Mouse (Mus musculus) midbrain, embryonic 11.5 days (tissue): ENCODE results near the gene Snn. TPM values are rescaled to one million over a fixed set of nuclear protein-coding genes. Genes with fewer than 3 reads are reported as not detected.

ENCODE experiments used
- ATAC-seq: fragments of 200-750 bp; cut with Nextera tagmentation; 2 replicates; pipeline ENCODE4 v1.8.0; 2017; ENCODE audit warnings: moderate TSS enrichment, moderate library complexity; ENCODE audit not compliant: low FRiP score
- DNase-seq: peaks from one replicate; pipeline ENCODE4 v3.0.0; 2015; ENCODE audit warnings: low spot score; ENCODE audit errors: missing footprints
- H3K27ac ChIP-seq: fragments of 300-500 bp; sonication (generic); 2 replicates; pipeline ENCODE4 v1.5.1; 2014; ENCODE audit warnings: low read depth, low read length
- H3K27me3 ChIP-seq: fragments of 300-500 bp; sonication (generic); 2 replicates; pipeline ENCODE4 v1.6.1; 2014; ENCODE audit warnings: mild to moderate bottlenecking, low read length, moderate library complexity, mixed read lengths; ENCODE audit not compliant: control insufficient read depth, insufficient read depth
- H3K36me3 ChIP-seq: fragments of 300-500 bp; sonication (generic); 2 replicates; pipeline ENCODE4 v1.6.1; 2014; ENCODE audit warnings: mild to moderate bottlenecking, low read length, moderate library complexity, mixed read lengths; ENCODE audit not compliant: control insufficient read depth, insufficient read depth
- H3K4me1 ChIP-seq: fragments of 300-500 bp; sonication (generic); 2 replicates; pipeline ENCODE4 v1.6.1; 2014; ENCODE audit warnings: low read length; ENCODE audit not compliant: control insufficient read depth, insufficient read depth
- H3K4me2 ChIP-seq: fragments of 300-500 bp; sonication (generic); 2 replicates; pipeline ENCODE4 v1.6.1; 2014; ENCODE audit warnings: mild to moderate bottlenecking, moderate library complexity
- H3K4me3 ChIP-seq: fragments of 300-500 bp; sonication (generic); 2 replicates; pipeline ENCODE4 v1.5.1; 2014; ENCODE audit warnings: low read depth, low read length
- H3K9ac ChIP-seq: fragments of 300-500 bp; sonication (generic); 2 replicates; pipeline ENCODE4 v1.6.1; 2014; ENCODE audit warnings: low read length
- H3K9me3 ChIP-seq: fragments of 300-500 bp; sonication (generic); 2 replicates; pipeline ENCODE4 v1.6.1; 2016; ENCODE audit warnings: low read length; ENCODE audit not compliant: control insufficient read depth
- WGBS: fragments of 180-500 bp; shearing (Covaris S2); extraction: QIAGEN DNeasy Blood & Tissue Kit; methylation state at CpG from one replicate; pipeline ENCODE4 v1.1.7; 2014; 5-methylcytosine and 5-hydroxymethylcytosine counted together
- polyA plus RNA-seq: library from polyadenylated mRNA; unstranded; fragments of >200 nt; fragmentation: Nextera tagmentation; extraction: Ambion mirVana; gene quantifications from 2 replicates; pipeline ENCODE4 v1.2.1, GENCODE M21; 2014

Snn gene
- polyA plus RNA-seq, 1 experiment from 2014 or later: 110 TPM

DNA sequence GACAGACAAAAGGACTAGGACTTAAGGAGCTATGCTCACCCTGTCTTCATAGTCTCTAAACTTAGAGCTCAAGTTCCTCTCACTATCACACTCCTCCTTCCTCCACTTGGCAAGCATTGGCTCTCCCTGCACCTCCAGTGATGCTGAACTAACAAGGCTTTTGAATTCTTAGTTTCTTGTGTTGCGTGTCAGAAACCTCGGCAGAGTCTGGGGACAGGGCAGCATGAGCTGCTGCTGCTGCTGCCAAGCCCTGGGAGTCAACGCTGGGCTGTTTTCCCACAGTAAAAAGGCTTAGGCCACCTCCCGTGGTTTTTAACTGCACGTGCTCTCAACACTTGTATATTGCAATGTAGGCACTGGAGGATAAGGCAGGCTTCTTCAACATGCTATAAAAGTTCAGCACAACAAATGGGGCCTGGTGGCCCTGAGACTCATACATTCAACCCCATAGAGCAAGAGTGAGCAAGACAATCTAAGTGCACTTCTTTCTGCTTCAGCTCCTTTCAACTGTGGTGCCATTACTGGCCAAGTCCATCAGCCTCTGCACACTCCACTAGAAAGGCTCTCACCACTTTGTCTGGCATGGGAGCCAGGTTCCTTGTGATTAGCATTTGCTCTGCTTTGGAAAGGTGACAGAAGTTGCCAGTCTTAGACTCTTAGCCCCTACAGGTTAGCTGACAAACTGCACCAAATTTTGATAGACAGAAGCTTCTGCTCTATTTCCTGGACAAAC lies 26.3 kb downstream of the Snn start:
- ATAC-seq (no peak), DNase-seq (no peak)
- H3K4me2 ChIP-seq: no peak overlapping the region
- H3K27me3 ChIP-seq: no peaks in the 10 kb centered on the region
- WGBS: 67% methylated on average over 5 of the region's 5 CpGs
- H3K9me3 ChIP-seq: no peaks in the 10 kb centered on the region
- no peaks in the 10 kb centered on the region for H3K4me1 ChIP-seq
- no peak overlapping the region for H3K9ac ChIP-seq
- peaks cover 15% of the 10 kb centered on the region for H3K36me3 ChIP-seq
- no peak overlapping the region for H3K4me3 ChIP-seq
- H3K27ac ChIP-seq: no peak overlapping the region

GRCm38 (mm10) chr16:11090836-11091570 lies 30.3 kb downstream of the Snn start:
- H3K27me3 ChIP-seq: no peaks in the 10 kb centered on the region
- no peak for DNase-seq
- no peak overlapping the region for H3K27ac ChIP-seq
- H3K9me3 ChIP-seq: no peaks in the 10 kb centered on the region
- 81% methylated on average over 10 of the region's 10 CpGs for WGBS
- no peak for ATAC-seq
- peaks cover 9% of the 10 kb centered on the region for H3K36me3 ChIP-seq
- H3K4me1 ChIP-seq: no peaks in the 10 kb centered on the region
- H3K9ac ChIP-seq: no peak overlapping the region
- H3K4me3 ChIP-seq: no peak overlapping the region
- no peak overlapping the region for H3K4me2 ChIP-seq

GRCm38 (mm10) chr16:11092061-11092460 lies 31.3 kb downstream of the Snn start:
- no peak overlapping the region for H3K9ac ChIP-seq
- H3K4me3 ChIP-seq: no peak overlapping the region
- H3K9me3 ChIP-seq: no peaks in the 10 kb centered on the region
- no peaks in the 10 kb centered on the region for H3K4me1 ChIP-seq
- 76% methylated on average over 4 of the region's 4 CpGs for WGBS
- H3K27ac ChIP-seq: no peak overlapping the region
- H3K36me3 ChIP-seq: peaks cover 9% of the 10 kb centered on the region
- ATAC-seq (no peak), DNase-seq (no peak)
- H3K4me2 ChIP-seq: no peak overlapping the region
- H3K27me3 ChIP-seq: no peaks in the 10 kb centered on the region

GRCm38 (mm10) chr16:11092523-11092922 lies 31.8 kb downstream of the Snn start:
- H3K4me3 ChIP-seq: no peak overlapping the region
- DNase-seq (no peak), ATAC-seq (no peak)
- no peak overlapping the region for H3K27ac ChIP-seq
- peaks cover 9% of the 10 kb centered on the region for H3K36me3 ChIP-seq
- H3K9ac ChIP-seq: no peak overlapping the region
- WGBS: 96% methylated on average over 3 of the region's 3 CpGs
- H3K4me1 ChIP-seq: no peaks in the 10 kb centered on the region
- H3K4me2 ChIP-seq: no peak overlapping the region
- H3K27me3 ChIP-seq: no peaks in the 10 kb centered on the region
- H3K9me3 ChIP-seq: no peaks in the 10 kb centered on the region

DNA sequence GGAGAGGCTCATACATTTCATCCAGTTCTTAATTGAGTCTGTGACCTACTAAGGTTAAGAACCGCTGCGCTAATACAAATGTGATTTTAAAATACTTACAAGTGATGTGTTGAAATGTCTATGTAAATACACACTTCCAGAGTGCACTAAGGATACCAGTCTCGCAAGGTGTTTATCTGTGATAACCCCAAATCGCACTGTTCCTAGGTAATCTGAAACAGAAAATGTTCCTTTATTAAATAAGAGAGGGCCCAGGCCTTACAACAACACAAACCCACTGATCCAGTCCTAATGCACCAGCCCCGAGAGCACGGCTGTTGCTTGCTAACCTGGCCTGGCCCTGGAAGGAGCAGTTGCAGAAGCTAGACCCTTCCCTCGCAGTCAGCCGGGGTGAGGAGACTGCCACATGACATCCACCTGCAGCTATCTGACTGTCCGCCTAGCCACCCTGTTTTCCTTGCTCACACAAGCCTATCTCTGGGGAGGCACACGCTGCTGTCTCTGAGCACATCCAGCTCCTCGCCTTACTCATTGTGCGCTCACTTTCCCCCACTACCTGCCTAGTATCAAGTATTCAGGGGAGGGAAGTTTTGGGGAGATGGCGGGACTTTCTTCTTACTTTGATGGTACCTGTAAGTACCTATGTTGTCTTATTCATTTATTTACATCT lies 33.1 kb downstream of the Snn start:
- Histone ChIP-seq H3K9me3 (no peaks in the 10 kb centered on the region), H3K4me3 (no peak overlapping the region), H3K4me2 (no peak overlapping the region), H3K27me3 (no peaks in the 10 kb centered on the region), H3K4me1 (no peaks in the 10 kb centered on the region), H3K36me3 (peaks cover 2% of the 10 kb centered on the region), H3K9ac (no peak overlapping the region), H3K27ac (no peak overlapping the region)
- no peak for DNase-seq
- WGBS: 93% methylated on average over 13 of the region's 13 CpGs
- no peak for ATAC-seq

DNA sequence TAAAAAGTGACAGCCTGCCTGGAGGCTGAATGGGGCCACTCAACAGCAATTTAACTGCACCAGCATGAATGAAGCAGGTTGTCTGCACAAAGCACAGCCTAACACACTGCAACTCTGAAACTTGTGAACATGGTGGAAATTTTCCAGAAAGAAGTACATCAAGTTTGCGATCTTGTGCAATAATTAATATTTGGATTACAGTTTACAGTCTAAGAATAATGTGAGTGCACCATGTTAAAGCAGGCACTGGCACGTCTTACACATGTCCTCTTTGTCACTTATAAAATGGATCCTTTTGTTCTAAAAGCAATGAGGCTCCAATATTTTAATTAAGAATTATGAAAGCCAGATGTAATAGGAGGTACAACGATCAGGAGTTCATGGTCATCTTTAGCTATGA lies 36.6 kb downstream of the Snn start:
- Histone ChIP-seq H3K4me2 (no peak overlapping the region), H3K9ac (no peak overlapping the region), H3K27ac (no peak overlapping the region), H3K36me3 (no peaks in the 10 kb centered on the region), H3K27me3 (no peaks in the 10 kb centered on the region), H3K9me3 (no peaks in the 10 kb centered on the region), H3K4me3 (no peak overlapping the region), H3K4me1 (no peaks in the 10 kb centered on the region)
- ATAC-seq: no peak
- no peak for DNase-seq
- WGBS: 86% methylated on average over 3 of the region's 3 CpGs

DNA sequence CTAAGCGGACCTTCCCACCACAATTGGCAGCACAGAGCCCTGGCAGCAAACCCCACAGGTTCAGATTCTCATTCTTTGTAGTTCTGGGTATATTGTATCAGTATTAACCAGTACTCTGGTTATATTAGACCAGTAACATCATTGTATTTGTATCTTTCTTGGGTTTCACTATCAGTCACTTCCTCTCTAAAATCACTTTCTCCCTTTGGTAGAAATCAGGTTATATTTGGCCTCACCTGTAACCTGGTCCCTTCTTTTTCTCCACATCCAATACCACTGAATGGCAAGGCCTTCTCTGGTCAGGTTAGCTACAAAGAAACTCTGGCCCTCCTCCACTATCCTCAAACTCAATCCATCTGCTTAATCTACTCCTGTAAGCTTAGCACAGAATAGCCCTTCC lies 44.2 kb downstream of the Snn start:
- no peaks in the 10 kb centered on the region for H3K36me3 ChIP-seq
- H3K27ac ChIP-seq: no peak overlapping the region
- no peak overlapping the region for H3K9ac ChIP-seq
- WGBS: 83% methylated on average over 1 of the region's 1 CpGs
- no peak for DNase-seq
- H3K4me3 ChIP-seq: no peak overlapping the region
- H3K4me2 ChIP-seq: no peak overlapping the region
- no peaks in the 10 kb centered on the region for H3K27me3 ChIP-seq
- no peak for ATAC-seq
- H3K4me1 ChIP-seq: no peaks in the 10 kb centered on the region
- H3K9me3 ChIP-seq: no peaks in the 10 kb centered on the region

- H3K27ac ChIP-seq: no peak overlapping the region
- H3K4me3 ChIP-seq: no peak overlapping the region
- no peak for ATAC-seq
- H3K27me3 ChIP-seq: no peaks in the 10 kb centered on the region
- H3K4me1 ChIP-seq: no peaks in the 10 kb centered on the region
- DNase-seq: peak; percentile 91
- H3K36me3 ChIP-seq: no peaks in the 10 kb centered on the region; the same call in 1 of the 2 replicates
- H3K9ac ChIP-seq: no peak overlapping the region
- no peaks in the 10 kb centered on the region for H3K9me3 ChIP-seq
- H3K4me2 ChIP-seq: no peak overlapping the region
- 78% methylated on average over 4 of the region's 4 CpGs for WGBS
Measured at GRCm38 (mm10) chr16:11109198-11109740, 48.5 kb downstream of the Snn start.

- no peaks in the 10 kb centered on the region for H3K27me3 ChIP-seq
- no peaks in the 10 kb centered on the region for H3K4me1 ChIP-seq
- ATAC-seq (no peak), DNase-seq (no peak)
- H3K4me2 ChIP-seq: no peak overlapping the region
- H3K9me3 ChIP-seq: no peaks in the 10 kb centered on the region
- H3K4me3 ChIP-seq: no peak overlapping the region
- WGBS: 98% methylated on average over 2 of the region's 2 CpGs
- H3K27ac ChIP-seq: no peak overlapping the region
- peaks cover 4% of the 10 kb centered on the region; the same call in 1 of the 2 replicates for H3K36me3 ChIP-seq
- H3K9ac ChIP-seq: no peak overlapping the region
Measured at GRCm38 (mm10) chr16:11122625-11123024, 61.9 kb downstream of the Snn start.
